Mouse (Mus musculus): ENCODE data around the gene F3. TPM values are rescaled to one million over a fixed set of nuclear protein-coding genes. Genes with fewer than 3 reads are reported as not detected.

F3 gene
- polyA plus RNA-seq, 1 experiment, result 15.6 TPM

- TF ChIP-seq USF1 (IDR thresholded peaks at IDR 0.05; ENCODE audit: low read depth) (no peak), CTCF (IDR thresholded peaks at IDR 0.05; ENCODE audit: control insufficient read depth, insufficient read depth, insufficient read length) (peak; percentile 60)
- H3K79me2 ChIP-seq (ENCODE audit: control insufficient read depth, insufficient read depth), result no peaks in the 10 kb centered on the region
- no peak overlapping the region for H3ac ChIP-seq (ENCODE audit: control insufficient read depth, insufficient read length, low read depth)
- H3K27me3 ChIP-seq (ENCODE audit: control insufficient read depth, insufficient read depth, insufficient read length), result no peaks in the 10 kb centered on the region
- H3K4me3 ChIP-seq (ENCODE audit: insufficient read depth, poor library complexity, severe bottlenecking), result no peak overlapping the region
- H3K79me3 ChIP-seq (ENCODE audit: low read depth), result no peaks in the 10 kb centered on the region
- peaks cover 18% of the 10 kb centered on the region for H3K36me3 ChIP-seq (ENCODE audit: control insufficient read depth, insufficient read depth)
Measured at GRCm38 (mm10) chr3:121777943-121778342, 54.6 kb downstream of the F3 start.

GRCm38 (mm10) chr3:121783020-121783419 is 59.7 kb downstream of the F3 start:
- H3K79me2 ChIP-seq (ENCODE audit: control insufficient read depth, insufficient read depth), result no peaks in the 10 kb centered on the region
- no peak overlapping the region for H3K4me3 ChIP-seq (ENCODE audit: insufficient read depth, poor library complexity, severe bottlenecking)
- no peaks in the 10 kb centered on the region for H3K79me3 ChIP-seq (ENCODE audit: low read depth)
- H3K27me3 ChIP-seq (ENCODE audit: control insufficient read depth, insufficient read depth, insufficient read length), result no peaks in the 10 kb centered on the region
- TF ChIP-seq MYOG (IDR thresholded peaks at IDR 0.05; ENCODE audit: control insufficient read depth, extremely low read depth, insufficient read length) (no peak), MAX (IDR thresholded peaks at IDR 0.05) (no peak), CEBPB (IDR thresholded peaks at IDR 0.05; ENCODE audit: low read depth) (no peak), MYOD1 (IDR thresholded peaks at IDR 0.05; ENCODE audit: control insufficient read depth, insufficient read length, low read depth) (no peak)
- peaks cover 7% of the 10 kb centered on the region for H3K36me3 ChIP-seq (ENCODE audit: control insufficient read depth, insufficient read depth)
- H3ac ChIP-seq (ENCODE audit: control insufficient read depth, insufficient read length, low read depth), result no peak overlapping the region

Other genes starting within 250 kb of the F3 start
- gene Slc44a3, start 191.1 kb upstream of the F3 start, polyA plus RNA-seq (2012; fragmentation: generic; extraction: Trizol), result 0.20 TPM
- not detected for gene 4930432M17Rik, start 52.8 kb upstream of the F3 start, polyA plus RNA-seq (2012; fragmentation: generic; extraction: Trizol)
- gene Abcd3, start 91.8 kb downstream of the F3 start, polyA plus RNA-seq (2012; fragmentation: generic; extraction: Trizol), result 12.1 TPM
- gene Arhgap29, start 229.0 kb downstream of the F3 start, polyA plus RNA-seq (2012; fragmentation: generic; extraction: Trizol), result 5.8 TPM